Mouse (Mus musculus) inflammation-experienced regulatory T-cells, adult 6 months (primary cell): ENCODE results near the gene Rbfox3. TPM values are rescaled to one million over a fixed set of nuclear protein-coding genes. Genes with fewer than 3 reads are reported as not detected.

Experiments used
- ATAC-seq: one replicate; pipeline ENCODE4 v1.8.0; 2017
- polyA plus RNA-seq, 3 experiments: library from polyadenylated mRNA; unstranded; fragments of 100-300 nt; shearing (Covaris generic); gene quantifications; one replicate each; pipeline ENCODE4 v1.2.1; 2017

Rbfox3 gene
- polyA plus RNA-seq, 3 experiments from 2014 or later: 0.30 TPM; not detected in 2

DNA sequence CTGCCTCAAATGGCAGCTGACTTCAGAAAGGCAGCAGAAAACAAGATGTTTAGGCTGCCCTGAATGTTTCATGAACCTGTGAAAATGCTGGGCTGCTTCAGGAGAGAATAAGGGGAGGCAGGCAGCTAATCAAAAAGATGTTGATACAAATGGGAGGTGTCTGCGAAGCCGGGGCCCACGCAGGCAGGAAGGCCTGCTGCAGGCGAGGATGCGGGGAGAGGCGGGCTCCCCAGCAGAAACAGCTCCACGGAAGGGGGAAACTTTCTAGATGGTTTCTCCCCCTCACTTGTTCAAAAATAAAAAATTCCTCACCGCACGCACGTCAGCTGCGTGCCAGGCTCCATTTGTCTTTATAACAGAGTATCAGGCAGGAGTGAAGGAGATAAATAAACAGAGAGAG, 5.7 kb downstream of the Rbfox3 start:
- no peak for ATAC-seq

DNA sequence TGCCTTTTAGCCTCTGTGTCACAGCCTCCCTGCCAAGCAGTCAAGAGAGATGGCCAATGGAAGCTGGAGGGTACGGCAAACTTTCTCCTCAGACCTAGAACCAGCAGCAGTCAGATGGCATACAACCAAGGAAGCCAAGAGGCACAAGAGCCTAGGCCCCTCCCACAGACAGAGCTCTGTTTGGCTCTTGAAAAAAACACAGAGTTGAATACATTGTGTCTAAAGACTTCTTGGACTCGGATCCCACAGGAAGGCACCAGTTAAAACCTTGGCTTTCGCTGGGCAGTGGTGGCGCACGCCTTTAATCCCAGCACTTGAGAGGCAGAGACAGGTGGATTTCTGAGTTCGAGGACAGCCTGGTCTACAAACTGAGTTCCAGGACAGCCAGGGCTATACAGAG, 7.1 kb downstream of the Rbfox3 start:
- ATAC-seq: no peak

DNA sequence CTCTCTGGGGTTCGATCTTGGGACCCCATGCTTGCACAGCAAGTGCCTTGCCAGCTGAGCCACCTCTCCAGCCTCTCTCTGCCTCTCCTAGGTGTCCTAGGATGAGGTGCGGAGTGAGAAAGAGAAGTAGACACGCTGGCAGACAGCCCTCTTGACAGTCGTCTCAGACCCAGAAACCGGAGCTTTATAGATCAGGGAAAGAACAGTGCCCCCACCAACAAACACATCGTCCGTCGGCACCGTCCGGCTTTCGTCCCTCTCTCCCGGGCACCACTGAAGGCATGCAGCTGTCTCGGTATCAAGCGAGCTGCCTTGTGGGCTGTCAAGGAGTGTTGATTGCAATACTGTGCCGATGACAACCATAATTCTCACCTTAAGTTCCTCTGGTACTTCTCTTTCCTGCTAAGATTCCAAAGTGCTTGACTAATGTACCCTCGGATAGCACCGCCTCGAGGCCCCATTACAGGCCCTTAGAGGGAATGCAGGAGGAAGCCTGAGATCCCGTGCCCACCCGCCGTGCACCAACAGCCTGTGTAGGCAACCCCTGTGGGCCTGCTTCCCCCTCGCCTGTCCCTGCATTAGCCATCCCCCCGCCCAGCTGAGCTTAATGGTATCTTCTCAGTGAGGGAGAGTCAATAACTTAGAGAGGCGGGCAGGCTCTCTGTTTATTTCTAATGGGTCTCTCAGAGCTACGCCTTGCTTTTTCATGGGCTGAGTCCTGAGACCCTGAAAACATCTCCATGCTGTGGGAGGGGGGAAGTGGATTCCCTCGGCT, 11.4 kb downstream of the Rbfox3 start:
- ATAC-seq: no peak

- no peak for ATAC-seq
These were observed 12.8 kb downstream of the Rbfox3 start for GRCm38 (mm10) chr11:118898643-118899042.

DNA sequence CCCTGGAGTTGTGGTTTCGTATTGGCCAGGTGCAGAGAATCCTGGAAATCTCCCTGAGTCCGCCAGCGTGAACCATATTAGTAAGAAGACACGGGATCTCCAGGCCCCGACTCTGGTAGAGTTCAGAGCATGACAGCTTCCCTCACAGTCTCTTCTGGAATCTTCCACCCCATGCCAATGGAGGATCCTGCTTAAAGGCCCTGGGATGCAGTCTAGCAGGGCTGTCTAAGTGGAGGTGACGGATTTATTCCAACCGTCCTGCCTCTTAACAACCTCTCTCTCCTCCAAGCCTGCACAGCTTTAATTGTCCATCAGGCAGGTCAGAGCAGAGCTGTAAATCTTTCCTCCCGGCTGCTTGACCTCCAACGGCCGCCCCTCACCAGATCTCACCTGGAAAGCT, 13.2 kb downstream of the Rbfox3 start:
- no peak for ATAC-seq

- ATAC-seq: no peak
These were observed 14.1 kb downstream of the Rbfox3 start for GRCm38 (mm10) chr11:118897114-118897841.

- ATAC-seq: no peak
These were observed 15.2 kb downstream of the Rbfox3 start for GRCm38 (mm10) chr11:118896032-118896675.

GRCm38 (mm10) chr11:118894835-118895234, 16.6 kb downstream of the Rbfox3 start:
- ATAC-seq: no peak

GRCm38 (mm10) chr11:118894196-118894595, 17.2 kb downstream of the Rbfox3 start:
- no peak for ATAC-seq

DNA sequence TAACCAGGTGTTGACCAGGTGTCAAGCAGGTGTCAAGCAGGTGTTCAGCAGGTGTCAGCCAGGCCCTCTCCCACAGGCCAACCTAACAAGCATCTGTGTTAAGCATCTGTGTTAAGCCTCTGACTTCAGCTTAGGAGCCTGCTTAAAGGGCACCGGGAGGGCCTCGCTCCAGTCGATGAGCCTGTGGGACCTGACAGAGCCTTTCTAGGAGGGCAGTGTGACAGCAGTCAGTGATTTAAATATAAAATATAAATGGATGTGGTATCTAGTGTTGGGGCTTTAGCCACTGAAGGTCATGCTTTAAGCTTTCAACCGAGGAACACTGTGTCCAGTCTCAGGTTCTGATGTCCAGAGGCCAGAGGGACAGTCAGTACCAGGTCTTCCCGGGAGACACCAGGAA, 18.5 kb downstream of the Rbfox3 start:
- no peak for ATAC-seq

- ATAC-seq: no peak
These were observed 19.9 kb downstream of the Rbfox3 start for GRCm38 (mm10) chr11:118891516-118891915.

DNA sequence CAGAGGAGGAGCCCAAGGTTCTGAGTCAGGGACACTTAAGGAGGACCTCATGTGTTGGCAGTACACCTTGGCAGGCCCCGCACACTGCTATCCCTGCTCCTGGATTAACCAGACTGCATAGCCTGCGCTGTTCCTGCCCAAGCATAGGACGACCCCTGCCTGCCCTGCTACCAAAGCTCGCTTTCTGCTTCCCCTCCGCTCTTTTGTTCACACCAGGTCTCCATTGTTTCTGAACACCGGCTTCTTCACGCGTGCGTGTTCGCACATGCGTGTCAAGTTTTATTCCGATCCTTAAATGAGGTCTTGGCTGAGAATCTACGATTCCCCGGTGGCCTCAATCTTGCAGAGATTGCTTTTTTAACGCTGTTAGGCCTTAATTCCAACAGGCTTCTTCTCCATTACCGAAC, 20.4 kb downstream of the Rbfox3 start:
- ATAC-seq: no peak

- no peak for ATAC-seq
These were observed 20.9 kb downstream of the Rbfox3 start for GRCm38 (mm10) chr11:118890474-118890873.

DNA sequence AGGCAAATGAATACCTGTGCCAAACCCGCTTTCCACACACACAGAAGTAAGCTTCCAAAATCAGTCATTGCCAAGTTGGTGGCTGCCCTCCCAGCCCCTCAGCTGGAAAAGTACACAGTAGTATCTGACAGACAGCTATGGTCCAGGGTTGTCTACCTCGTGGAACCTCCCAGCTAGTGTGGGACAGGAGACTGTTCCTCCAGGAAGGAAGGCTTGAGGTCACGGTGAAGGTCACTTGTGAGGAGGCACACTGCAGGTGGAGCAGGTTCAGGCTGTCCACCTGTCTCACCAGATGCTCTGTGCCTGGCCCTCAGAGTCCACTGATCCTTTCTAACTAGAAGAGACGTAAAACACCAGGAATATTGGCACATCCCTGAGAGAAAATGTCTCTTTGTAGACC, 21.9 kb downstream of the Rbfox3 start:
- no peak for ATAC-seq

DNA sequence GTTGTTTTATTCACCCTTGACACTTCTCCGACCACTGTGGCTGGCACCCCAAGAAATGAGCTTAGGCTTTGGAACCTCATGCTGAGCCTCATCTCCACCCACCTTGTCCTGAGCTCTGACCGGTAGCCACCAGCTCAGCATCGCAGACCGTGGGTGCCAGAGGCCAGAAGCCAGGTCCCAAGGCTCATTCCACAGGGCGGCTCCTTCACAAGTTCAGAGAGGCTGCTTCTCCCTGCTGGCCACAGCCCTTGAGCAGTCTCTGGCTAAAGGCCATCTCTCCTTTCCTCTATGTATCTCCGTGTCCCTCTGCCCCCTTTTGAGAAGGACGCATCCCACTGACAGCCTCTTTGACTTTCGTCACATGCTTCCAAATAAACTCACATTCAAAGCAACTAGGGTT, 23.0 kb downstream of the Rbfox3 start:
- no peak for ATAC-seq

DNA sequence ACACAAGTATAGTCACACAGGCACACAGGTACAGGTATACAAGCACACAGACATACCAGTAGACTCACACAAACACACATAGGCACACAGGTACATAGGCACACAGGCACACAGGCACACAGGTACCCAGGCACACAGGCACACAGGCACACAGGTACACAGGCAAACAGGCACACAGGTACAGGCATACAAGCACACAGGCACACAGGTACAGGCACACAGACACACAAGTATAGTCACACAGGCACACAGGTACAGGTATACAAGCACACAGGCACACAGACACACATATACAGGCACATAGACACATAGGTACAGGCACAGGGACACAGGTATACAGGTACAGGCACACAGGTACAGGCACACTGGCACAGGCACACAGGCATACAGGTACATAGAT, 24.2 kb downstream of the Rbfox3 start:
- no peak for ATAC-seq

DNA sequence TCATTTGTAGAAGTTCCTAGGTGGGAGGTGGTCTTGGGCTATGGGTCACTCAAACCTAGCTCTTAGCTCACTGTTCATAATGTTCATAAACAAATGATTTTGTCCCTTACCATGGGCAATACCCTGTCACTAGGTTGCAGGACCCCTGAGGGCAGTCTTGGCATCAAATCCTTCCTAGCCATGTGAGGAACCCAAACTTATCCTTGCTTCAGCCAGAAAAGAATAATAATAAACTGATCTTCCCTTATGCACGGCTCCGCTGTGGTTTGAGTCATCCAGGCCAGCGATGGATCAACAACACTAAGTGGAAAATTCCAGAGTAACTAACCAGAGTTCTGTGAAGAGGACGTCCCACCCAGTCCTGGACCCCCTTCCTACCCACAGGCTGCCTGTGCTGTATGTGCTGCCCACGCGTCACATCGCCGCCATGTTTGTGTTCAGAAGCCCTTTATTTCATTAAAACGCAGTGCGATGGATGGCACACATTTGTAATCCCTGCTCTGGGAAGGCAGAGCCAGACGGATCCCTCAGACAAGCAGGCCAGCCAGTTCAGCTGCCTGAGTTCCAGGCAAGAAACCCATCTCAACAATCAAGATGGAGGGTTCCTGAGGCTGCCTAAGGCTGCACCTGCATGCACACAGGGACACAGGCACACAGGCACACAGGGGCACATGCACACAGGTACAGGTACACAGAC, 25.0 kb downstream of the Rbfox3 start:
- no peak for ATAC-seq

GRCm38 (mm10) chr11:118885604-118886003, 25.8 kb downstream of the Rbfox3 start:
- no peak for ATAC-seq

GRCm38 (mm10) chr11:118885135-118885534, 26.3 kb downstream of the Rbfox3 start:
- no peak for ATAC-seq

DNA sequence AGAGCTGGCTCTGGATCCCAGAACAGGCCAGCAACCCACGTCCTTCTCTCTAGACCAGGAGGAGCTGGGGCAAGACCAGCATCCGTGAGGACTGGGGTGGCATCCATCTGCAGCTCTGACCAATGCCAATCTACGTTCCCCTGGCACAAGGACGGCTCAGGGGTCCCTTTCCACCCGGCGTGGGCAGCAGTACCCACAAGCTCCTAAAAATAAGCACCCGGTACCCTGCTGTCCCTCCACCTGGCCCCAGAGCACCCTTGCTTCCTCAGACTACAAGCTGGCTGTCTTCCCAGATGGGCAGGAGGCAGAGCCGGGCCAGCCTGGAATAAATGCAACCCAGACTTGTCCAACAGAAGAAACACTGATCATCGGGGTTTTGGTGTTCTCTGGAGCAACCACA, 28.3 kb downstream of the Rbfox3 start:
- no peak for ATAC-seq

DNA sequence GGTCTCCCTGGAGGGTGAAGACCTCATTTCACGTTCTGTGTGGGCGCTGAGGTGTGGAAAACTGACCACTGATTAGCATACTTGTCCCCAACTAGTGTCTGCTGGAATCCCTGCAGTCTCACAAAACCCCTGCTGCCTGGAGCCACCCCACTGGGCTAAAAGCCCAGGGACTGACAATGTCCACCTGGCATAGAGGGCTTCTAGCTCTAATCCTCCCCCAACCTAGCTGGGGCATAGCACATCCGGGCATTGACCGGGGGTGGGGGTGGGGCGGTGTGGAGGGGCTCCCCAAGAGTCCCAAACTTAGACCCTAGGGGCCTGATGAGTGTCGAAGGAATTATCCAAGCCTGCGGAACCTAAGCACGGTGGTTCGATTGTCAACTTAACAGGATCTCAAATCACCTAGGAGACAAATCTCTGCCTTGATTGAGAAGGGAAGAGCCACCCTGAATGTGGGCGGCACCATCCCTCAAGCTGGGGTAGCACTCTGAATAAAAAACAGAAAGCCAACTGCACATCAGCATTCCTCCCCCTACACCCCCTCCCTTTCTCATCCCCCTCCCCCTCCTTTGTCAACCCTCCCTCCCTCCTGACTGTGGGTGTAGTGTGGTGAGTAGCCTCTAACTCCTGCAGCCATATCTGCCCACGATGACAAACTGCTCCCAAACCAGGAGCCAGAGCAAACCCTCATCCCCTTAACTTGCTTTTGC, 29.5 kb downstream of the Rbfox3 start:
- no peak for ATAC-seq

- ATAC-seq: no peak
These were observed 31.8 kb downstream of the Rbfox3 start for GRCm38 (mm10) chr11:118879466-118880150.
